Mouse (Mus musculus) 3134 (cell line): ENCODE results near the gene Clca3a1.

Experiments
- DNase-seq: peaks from one replicate; pipeline ENCODE4 v3.0.0-alpha.2; 2011; ENCODE audit warnings: low spot score; ENCODE audit not compliant: insufficient read length; ENCODE audit errors: extremely low read depth

Clca3a1 gene

DNA sequence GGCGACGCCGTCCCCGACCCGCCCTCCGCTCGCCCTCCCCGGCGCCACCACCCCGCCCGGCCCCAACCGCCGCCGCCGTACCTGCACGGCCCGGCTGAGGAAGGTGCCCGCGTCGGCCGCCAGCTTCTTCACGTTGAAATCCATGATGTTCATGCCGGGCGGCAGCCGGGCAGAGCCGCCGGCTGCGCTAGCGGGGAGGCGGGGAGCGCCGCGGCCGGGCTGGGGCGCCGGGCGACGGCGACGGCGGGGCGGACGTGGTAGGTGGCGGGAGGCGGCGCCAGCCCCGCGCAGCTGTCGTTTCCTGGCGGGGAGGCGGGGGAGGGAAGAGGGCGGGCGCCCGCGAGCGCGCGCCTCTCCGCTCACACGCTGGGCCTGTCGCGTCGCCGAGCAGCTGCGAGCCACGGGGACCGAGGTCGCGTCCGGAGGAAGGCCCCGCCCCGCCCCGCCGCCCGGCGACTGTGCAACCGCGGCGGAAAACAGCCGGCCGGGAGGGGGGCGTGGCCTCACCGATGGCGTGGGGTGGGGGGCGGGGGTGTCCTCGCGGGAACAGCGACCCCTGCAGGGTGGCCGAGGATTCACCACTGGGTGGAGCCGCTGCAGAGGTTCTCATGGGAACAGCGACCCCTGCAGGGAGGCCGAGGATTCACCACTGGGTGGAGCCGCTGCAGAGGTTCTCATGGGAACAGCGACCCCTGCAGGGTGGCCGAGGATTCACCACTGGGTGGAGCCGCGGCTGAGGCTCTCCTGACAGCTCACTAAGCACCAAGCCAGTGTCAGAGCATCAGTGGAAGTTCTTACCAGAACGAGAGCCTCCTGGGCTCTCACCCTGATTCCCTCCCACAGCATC is 40.7 kb downstream of the Clca3a1 start, which contains the start of gene Sh3glb1:
TSS of gene Sh3glb1 (minus strand) at position 435 of the 847 bp plus-strand sequence.
- DNase-seq, result peak; percentile 92

GRCm38 (mm10) chr3:144719088-144719900 is 41.5 kb downstream of the Clca3a1 start:
- peak; percentile 79 for DNase-seq

DNA sequence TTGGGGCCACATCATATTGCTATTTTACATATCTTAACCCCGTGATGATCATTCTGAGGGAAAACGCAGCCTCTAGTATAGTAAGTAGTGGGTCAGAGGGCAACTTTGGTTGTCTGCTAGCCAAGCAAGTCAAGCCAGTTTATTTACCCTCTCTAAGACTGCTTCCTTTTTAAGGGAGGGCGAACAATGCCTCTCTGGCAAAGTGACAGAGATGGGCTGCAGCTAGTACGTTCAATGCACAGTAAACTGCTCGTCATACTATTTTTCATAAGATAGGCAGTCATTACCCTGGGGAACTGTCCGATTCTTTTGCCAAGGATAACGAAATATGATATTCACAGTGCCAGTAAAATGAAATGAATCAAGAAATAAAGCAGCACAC is 42.1 kb downstream of the Clca3a1 start:
- no peak for DNase-seq

GRCm38 (mm10) chr3:144717835-144718234 is 42.9 kb downstream of the Clca3a1 start:
- DNase-seq, result no peak

- no peak for DNase-seq
Observed at GRCm38 (mm10) chr3:144717121-144717520, 43.7 kb downstream of the Clca3a1 start.

DNA sequence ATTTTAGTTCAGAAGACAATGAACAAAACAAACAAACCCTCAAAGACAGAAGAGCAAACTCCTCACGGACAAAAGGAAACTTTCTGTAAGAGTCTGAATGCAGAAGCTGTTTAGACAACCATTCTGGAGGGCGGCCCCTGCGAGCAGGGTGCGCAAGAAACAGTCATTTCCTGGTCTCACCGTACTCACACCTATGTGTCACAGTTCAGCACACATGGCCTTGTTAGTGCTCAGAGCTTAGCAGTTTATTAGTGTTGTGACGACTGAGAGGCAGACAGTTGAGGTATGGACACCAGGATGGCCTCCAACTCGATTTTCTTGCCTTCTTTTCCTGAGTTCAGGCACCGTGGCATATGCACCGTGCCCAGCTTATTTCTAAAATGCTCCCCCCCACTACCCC is 44.9 kb downstream of the Clca3a1 start:
- no peak for DNase-seq

- no peak for DNase-seq
Observed at GRCm38 (mm10) chr3:144715033-144715432, 45.7 kb downstream of the Clca3a1 start.

- no peak for DNase-seq
Observed at GRCm38 (mm10) chr3:144714606-144715005, 46.2 kb downstream of the Clca3a1 start.

DNA sequence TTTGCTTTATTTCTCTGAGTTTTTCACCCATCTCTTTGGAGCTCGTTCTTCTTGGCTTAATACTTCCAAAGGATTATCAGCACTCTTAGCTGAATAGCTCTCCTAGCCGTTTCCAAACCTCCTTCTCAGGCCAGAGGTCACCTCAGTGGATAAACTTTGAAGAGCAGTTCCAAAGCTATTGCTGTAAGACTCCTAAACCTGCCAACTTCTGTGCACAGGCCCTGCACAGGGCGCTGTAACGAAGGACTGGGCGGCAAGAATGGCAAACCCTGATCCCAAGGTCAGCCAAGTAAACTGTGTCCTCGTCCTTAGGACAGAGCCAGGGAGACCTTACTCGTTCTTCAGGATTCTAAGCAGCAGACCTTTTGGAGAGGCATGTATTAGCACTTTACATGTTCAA is 46.7 kb downstream of the Clca3a1 start:
- no peak for DNase-seq

GRCm38 (mm10) chr3:144711607-144712206 is 49.1 kb downstream of the Clca3a1 start:
- DNase-seq, result no peak

DNA sequence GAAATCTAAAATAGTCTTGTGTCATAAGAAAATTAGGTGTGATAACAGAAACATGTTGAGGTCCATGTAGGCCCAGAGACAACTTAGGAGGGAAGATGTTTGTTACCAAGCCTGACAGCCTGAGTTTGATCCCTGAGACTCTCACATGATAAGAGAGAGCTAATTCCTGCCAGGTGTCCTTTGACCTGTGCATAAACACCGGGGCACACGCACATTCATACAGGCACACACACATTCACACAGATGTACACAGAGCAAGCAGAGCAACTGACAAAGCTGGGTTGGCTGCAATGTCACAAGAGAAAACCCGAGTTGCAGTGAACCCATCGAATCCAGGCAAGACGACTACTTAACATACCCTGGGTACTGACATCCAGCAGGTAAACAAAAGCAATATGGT is 52.2 kb downstream of the Clca3a1 start:
- DNase-seq, result no peak

GRCm38 (mm10) chr3:144703959-144704358 is 56.8 kb downstream of the Clca3a1 start:
- DNase-seq, result no peak

DNA sequence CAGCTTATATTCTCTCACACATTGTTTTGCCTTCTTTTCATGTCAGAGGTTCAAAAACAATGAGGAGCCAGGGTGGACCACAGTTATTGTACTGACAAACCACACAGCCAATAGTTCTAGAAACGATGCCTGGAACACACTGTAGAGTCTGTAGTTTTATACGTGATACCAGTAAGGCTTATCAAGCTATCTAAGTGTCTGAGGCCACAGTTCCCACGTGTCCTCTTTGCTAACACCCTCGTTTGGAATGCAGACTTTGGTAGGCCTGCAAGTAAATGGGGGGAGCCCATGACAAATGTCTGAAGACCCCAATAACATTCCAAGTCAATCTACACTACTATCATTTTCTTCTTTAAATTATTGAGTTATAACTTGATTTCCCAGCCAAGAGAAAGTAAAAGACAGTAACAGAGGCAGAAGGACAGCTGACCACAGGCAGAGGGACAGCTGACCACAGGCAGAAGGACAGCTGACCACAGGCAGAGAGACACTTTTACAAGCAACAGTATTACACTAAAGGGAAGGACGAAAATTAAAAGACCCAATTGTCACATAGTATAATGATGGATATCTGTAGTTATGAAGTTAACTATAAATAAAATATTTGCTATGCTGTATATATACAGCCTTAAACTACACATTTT is 61.9 kb downstream of the Clca3a1 start:
- no peak for DNase-seq

DNA sequence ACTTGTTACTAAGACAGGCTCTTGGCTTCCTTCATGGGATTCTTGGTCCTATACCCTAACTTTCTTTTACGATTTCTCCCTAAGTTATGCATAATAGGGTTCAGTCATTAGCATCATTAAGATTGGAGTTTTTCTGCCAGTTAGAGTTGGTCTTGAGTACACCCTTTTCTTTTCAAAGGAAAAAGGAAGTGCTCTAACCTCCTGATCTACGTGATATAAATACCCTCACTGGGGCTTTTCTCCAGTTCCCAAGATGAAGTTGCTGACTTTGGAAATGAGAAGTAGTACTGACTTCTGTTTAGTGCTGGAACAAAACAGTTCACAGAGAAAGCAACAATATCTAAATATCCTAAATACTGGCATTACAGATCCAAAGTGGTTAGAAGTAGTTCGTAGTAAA is 62.8 kb downstream of the Clca3a1 start:
- DNase-seq, result no peak

DNA sequence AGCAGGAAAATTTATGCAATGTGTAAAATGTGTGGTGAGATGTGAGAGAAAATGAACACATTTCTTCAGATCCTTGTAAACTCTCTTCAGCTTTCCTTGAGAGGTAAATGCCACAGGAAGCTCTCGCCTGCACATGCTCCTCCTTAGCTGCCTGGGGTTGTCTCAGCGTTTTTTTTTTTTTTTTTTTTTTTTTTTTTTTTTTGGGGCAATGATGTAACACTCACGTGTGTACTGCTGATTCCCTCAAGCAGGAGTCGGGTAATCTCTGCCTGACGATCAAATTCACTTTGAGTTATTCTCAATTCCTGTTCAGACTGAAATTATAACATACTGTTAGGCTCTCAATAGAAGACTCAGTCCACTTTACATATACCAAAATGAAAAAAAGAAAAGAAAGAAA is 63.6 kb downstream of the Clca3a1 start:
- no peak for DNase-seq

GRCm38 (mm10) chr3:144694941-144695340 is 65.8 kb downstream of the Clca3a1 start:
- DNase-seq, result no peak

GRCm38 (mm10) chr3:144694040-144694439 is 66.7 kb downstream of the Clca3a1 start:
- no peak for DNase-seq

DNA sequence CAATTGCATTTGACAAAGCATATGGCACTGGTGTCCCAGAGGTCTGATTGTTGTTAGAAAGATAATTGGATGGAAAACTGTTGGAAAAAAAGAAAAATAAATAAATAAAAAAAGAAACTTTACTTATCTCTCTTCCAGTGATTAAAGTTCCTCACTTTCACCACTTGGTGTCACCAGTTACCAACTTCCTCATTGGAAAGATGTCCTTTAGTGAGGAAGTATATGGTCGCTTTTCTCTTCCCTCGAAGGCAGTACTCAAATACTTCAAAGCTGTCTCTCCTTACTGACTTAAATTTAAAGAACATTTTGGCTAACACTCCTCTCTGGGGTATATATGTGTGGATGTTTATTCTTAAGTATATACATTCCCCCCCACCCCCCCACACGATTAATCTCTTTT is 68.7 kb downstream of the Clca3a1 start:
- DNase-seq, result no peak

GRCm38 (mm10) chr3:144689236-144689635 is 71.5 kb downstream of the Clca3a1 start:
- no peak for DNase-seq

DNA sequence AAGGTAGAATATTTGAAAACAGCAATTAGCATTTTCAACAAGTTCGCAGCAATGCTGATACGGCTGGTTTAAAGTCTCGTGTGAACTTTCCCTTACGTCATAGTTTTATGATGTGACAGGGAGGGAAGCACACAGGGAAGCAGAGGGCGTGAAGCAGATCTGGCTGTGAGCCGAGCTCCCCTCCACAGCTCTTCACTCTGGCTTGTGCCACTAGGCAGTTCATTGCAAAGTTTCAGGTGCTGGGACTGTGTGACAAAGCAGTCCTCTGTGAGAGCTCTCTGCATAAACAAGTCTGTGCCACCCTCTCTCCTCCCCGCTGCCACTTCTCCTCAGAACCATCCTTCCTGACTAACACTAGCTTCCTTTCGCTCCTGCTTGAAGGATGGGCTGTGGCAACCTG is 72.5 kb downstream of the Clca3a1 start:
- no peak for DNase-seq

- no peak for DNase-seq
Observed at GRCm38 (mm10) chr3:144687618-144688017, 73.2 kb downstream of the Clca3a1 start.
